Mouse (Mus musculus) urinary bladder, adult 18-20 months (tissue): ENCODE measurements around the gene Sgcd.

Experiments used
- DNase-seq, 2 experiments: peaks; one replicate each; pipeline ENCODE4 v3.0.0; 2022; ENCODE audit warnings: low spot score in 2 of 2, mixed read lengths in 2 of 2

The Sgcd gene

GRCm38 (mm10) chr11:47139867-47140266 is 848.9 kb downstream of the Sgcd start:
- no peak for DNase-seq

GRCm38 (mm10) chr11:47139271-47139670 is 849.5 kb downstream of the Sgcd start:
- no peak for DNase-seq

GRCm38 (mm10) chr11:47132410-47132809 is 856.4 kb downstream of the Sgcd start:
- no peak for DNase-seq

GRCm38 (mm10) chr11:47130432-47130831 is 858.3 kb downstream of the Sgcd start:
- DNase-seq: no peak

GRCm38 (mm10) chr11:47129992-47130391 is 858.8 kb downstream of the Sgcd start:
- DNase-seq: no peak

GRCm38 (mm10) chr11:47129166-47129565 is 859.6 kb downstream of the Sgcd start:
- peak in 1 of 2 experiments; percentile 1 for DNase-seq

GRCm38 (mm10) chr11:47128331-47128730 is 860.4 kb downstream of the Sgcd start:
- no peak for DNase-seq

GRCm38 (mm10) chr11:47120874-47121273 is 867.9 kb downstream of the Sgcd start:
- no peak for DNase-seq

- no peak for DNase-seq
Observed at GRCm38 (mm10) chr11:47117896-47118295, 870.9 kb downstream of the Sgcd start.

- DNase-seq: no peak
Observed at GRCm38 (mm10) chr11:47114366-47114765, 874.4 kb downstream of the Sgcd start.

- DNase-seq: no peak
Observed at GRCm38 (mm10) chr11:47113081-47113480, 875.7 kb downstream of the Sgcd start.

GRCm38 (mm10) chr11:47110314-47110713 is 878.5 kb downstream of the Sgcd start:
- DNase-seq: no peak

GRCm38 (mm10) chr11:47107661-47108060 is 881.1 kb downstream of the Sgcd start:
- no peak for DNase-seq

- DNase-seq: no peak
Observed at GRCm38 (mm10) chr11:47093296-47093912, 895.4 kb downstream of the Sgcd start.

GRCm38 (mm10) chr11:47082517-47082916 is 906.3 kb downstream of the Sgcd start:
- no peak for DNase-seq

- no peak for DNase-seq
Observed at GRCm38 (mm10) chr11:47073538-47073937, 915.2 kb downstream of the Sgcd start.

GRCm38 (mm10) chr11:47071161-47071560 is 917.6 kb downstream of the Sgcd start:
- no peak for DNase-seq

- DNase-seq: no peak
Observed at GRCm38 (mm10) chr11:47069769-47070384, 918.9 kb downstream of the Sgcd start.

GRCm38 (mm10) chr11:47063690-47064089 is 925.1 kb downstream of the Sgcd start:
- DNase-seq: no peak

- DNase-seq: no peak
Observed at GRCm38 (mm10) chr11:47050390-47050789, 938.4 kb downstream of the Sgcd start.

- DNase-seq: no peak
Observed at GRCm38 (mm10) chr11:47049756-47050155, 939.0 kb downstream of the Sgcd start.

GRCm38 (mm10) chr11:47032318-47032717 is 956.5 kb downstream of the Sgcd start:
- DNase-seq: no peak

GRCm38 (mm10) chr11:47020874-47021273 is 967.9 kb downstream of the Sgcd start:
- no peak for DNase-seq

GRCm38 (mm10) chr11:47018139-47018538 is 970.6 kb downstream of the Sgcd start:
- no peak for DNase-seq
